Mouse (Mus musculus) lung, embryonic 14.5 days (tissue): ENCODE measurements around the gene Armc2. TPM values are rescaled to one million over a fixed set of nuclear protein-coding genes. Genes with fewer than 3 reads are reported as not detected.

ENCODE experiments used
- ATAC-seq: fragments of 200-750 bp; cut with Nextera tagmentation; 2 replicates; pipeline ENCODE4 v1.8.0; 2017; ENCODE audit warnings: mild to moderate bottlenecking, moderate TSS enrichment, moderate library complexity; ENCODE audit not compliant: insufficient read depth
- DNase-seq: peaks from one replicate; pipeline ENCODE4 v3.0.0-alpha.2; 2015
- H3K27ac ChIP-seq: fragments of 300-500 bp; sonication (generic); 2 replicates; pipeline ENCODE4 v1.5.1; 2014; ENCODE audit warnings: low read depth, mild to moderate bottlenecking, moderate library complexity
- H3K27me3 ChIP-seq: fragments of 300-500 bp; sonication (generic); 2 replicates; pipeline ENCODE4 v1.6.1; 2014; ENCODE audit warnings: low read length, control low read depth; ENCODE audit not compliant: insufficient read depth
- H3K36me3 ChIP-seq: fragments of 300-500 bp; sonication (generic); 2 replicates; pipeline ENCODE4 v1.6.1; 2014; ENCODE audit warnings: control low read depth; ENCODE audit not compliant: insufficient read depth
- H3K4me1 ChIP-seq: fragments of 300-500 bp; sonication (generic); 2 replicates; pipeline ENCODE4 v1.6.1; 2014; ENCODE audit warnings: antibody characterized with exemption, control low read depth; ENCODE audit not compliant: insufficient read depth
- H3K4me2 ChIP-seq: fragments of 300-500 bp; sonication (generic); 2 replicates; pipeline ENCODE4 v1.6.1; 2014; ENCODE audit warnings: mild to moderate bottlenecking
- H3K4me3 ChIP-seq: fragments of 300-500 bp; sonication (generic); 2 replicates; pipeline ENCODE4 v1.5.1; 2014; ENCODE audit warnings: low read depth, low read length
- H3K9ac ChIP-seq: fragments of 300-500 bp; sonication (generic); 2 replicates; pipeline ENCODE4 v1.6.1; 2014
- H3K9me3 ChIP-seq: fragments of 300-500 bp; sonication (generic); 2 replicates; pipeline ENCODE4 v1.6.1; 2016; ENCODE audit warnings: low read depth, low read length, control low read depth
- CTCF ChIP-seq: IDR thresholded peaks from 2 replicates; pipeline ENCODE4 v1.5.1; 2016; ENCODE audit warnings: antibody characterized with exemption, low read depth
- WGBS: fragments of 180-500 bp; shearing (Covaris S2); extraction: QIAGEN DNeasy Blood & Tissue Kit; methylation state at CpG from one replicate; pipeline ENCODE4 v1.1.7; 2014; 5-methylcytosine and 5-hydroxymethylcytosine counted together
- polyA plus RNA-seq: library from polyadenylated mRNA; unstranded; fragments of >200 nt; fragmentation: Nextera tagmentation; extraction: Ambion mirVana; gene quantifications from 2 replicates; pipeline ENCODE4 v1.2.1, GENCODE M21; 2014

Armc2 gene
- polyA plus RNA-seq, 1 experiment from 2014 or later = 2.6 TPM

DNA sequence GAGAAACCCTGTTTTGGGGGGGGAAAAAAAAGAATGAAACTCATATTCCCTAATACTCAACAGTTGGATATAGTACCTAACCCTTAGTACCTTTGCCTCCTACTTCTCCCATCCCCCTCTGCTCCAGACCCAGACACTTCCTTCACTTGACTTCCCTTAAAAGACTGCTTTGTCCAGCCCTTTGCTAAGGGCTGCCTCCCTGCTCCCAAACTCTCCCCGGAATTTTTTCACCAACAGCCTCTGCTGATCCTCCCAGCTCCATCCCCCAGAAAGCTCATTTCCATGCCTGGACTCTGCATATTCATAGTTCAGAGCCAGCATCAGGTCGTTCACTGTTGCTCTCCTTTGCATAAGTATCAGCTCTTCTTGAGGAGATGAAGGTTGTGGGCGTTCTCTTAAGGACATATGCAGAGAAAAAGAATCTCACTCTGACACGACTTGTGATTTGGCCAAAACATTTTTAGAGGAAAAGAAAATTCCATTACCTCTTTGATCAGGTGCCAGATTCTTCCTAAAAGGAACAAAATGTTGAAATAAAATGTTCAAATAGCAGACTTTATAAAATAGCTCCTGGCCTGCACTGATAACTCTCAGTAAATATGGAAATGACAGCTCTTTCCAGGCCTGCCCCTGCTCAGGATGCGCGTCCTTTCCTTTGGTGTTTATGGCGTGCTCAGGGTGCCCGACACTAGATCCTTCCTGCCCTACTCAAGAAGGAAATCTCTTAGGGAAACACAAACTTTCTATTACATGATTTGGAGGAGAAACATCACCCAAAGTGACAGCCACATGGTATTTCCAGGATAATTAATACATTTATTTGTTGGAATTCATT lies 134.3 kb downstream of the Armc2 start:
- H3K27me3 ChIP-seq = no peaks in the 10 kb centered on the region
- H3K36me3 ChIP-seq = no peaks in the 10 kb centered on the region
- no peak overlapping the region for H3K27ac ChIP-seq
- no peaks in the 10 kb centered on the region for H3K9me3 ChIP-seq
- ATAC-seq (no peak), DNase-seq (peak; percentile 60)
- no peak for TF ChIP-seq CTCF
- no peak overlapping the region for H3K4me2 ChIP-seq
- no peaks in the 10 kb centered on the region for H3K4me1 ChIP-seq
- H3K4me3 ChIP-seq = no peak overlapping the region
- WGBS = 36% methylated on average over 8 of the region's 8 CpGs
- no peak overlapping the region for H3K9ac ChIP-seq

GRCm38 (mm10) chr10:41881438-41881837 lies 136.8 kb downstream of the Armc2 start:
- Histone ChIP-seq H3K4me1 (no peaks in the 10 kb centered on the region), H3K36me3 (no peaks in the 10 kb centered on the region), H3K4me3 (no peak overlapping the region), H3K27ac (no peak overlapping the region), H3K9me3 (no peaks in the 10 kb centered on the region), H3K9ac (no peak overlapping the region), H3K4me2 (no peak overlapping the region), H3K27me3 (no peaks in the 10 kb centered on the region)
- 41% methylated on average over 4 of the region's 4 CpGs for WGBS
- DNase-seq (no peak), ATAC-seq (no peak)
- TF ChIP-seq CTCF = no peak

DNA sequence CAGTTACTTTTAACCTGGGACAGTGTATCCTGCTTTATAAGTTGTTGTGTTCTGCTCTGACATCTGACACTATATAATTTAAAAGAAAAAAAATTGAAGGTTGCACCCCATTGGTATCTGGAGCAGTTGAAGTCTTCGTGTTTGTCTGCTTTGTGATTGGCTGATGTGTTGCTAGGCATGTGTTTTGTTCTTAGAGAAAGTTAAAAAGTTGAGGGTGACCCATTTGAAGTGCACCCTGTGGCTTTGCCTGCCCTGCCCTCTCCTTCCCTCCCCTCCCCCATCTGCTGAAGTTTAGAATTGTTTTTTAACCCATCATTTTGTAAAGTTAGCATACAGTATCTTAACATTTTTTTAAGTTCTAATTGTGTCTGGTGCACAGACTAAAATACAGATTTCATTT lies 137.5 kb downstream of the Armc2 start:
- H3K9ac ChIP-seq = no peak overlapping the region
- H3K27me3 ChIP-seq = no peaks in the 10 kb centered on the region
- no peak overlapping the region for H3K4me2 ChIP-seq
- H3K4me1 ChIP-seq = no peaks in the 10 kb centered on the region
- WGBS = 12% methylated on average over 1 of the region's 1 CpGs
- no peak overlapping the region for H3K4me3 ChIP-seq
- no peak overlapping the region for H3K27ac ChIP-seq
- H3K36me3 ChIP-seq = no peaks in the 10 kb centered on the region
- no peak for TF ChIP-seq CTCF
- no peaks in the 10 kb centered on the region for H3K9me3 ChIP-seq
- ATAC-seq (no peak), DNase-seq (no peak)

DNA sequence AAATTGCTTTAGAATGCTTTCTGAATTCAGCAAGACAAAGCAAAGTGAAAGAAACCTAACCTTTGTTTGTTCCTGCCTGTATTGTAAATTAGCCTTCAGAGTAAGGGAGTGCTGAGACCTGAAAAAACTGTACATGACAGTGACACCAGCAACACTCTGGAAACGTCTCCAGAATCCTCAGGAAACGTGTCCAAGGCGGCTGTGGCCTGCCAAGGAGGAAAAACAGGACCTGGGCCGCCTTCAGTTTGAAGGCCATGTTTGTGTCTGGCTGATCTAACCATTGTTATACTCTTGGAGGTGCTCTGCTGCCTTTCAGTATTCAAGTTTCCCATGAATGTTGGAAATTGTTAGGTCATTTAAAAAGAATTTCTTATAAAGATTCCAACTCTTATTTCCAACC lies 138.0 kb downstream of the Armc2 start:
- DNase-seq (peak; percentile 21), ATAC-seq (no peak)
- no peak overlapping the region for H3K9ac ChIP-seq
- TF ChIP-seq CTCF = no peak
- H3K27me3 ChIP-seq = no peaks in the 10 kb centered on the region
- no peaks in the 10 kb centered on the region for H3K36me3 ChIP-seq
- WGBS = 26% methylated on average over 4 of the region's 4 CpGs
- H3K4me1 ChIP-seq = no peaks in the 10 kb centered on the region
- H3K4me2 ChIP-seq = no peak overlapping the region
- no peak overlapping the region for H3K27ac ChIP-seq
- H3K9me3 ChIP-seq = no peaks in the 10 kb centered on the region
- H3K4me3 ChIP-seq = no peak overlapping the region

- WGBS = 68% methylated on average over 1 of the region's 1 CpGs
- TF ChIP-seq CTCF = no peak
- H3K4me2 ChIP-seq = no peak overlapping the region
- DNase-seq = no peak
- H3K9ac ChIP-seq = no peak overlapping the region
- no peak overlapping the region for H3K4me3 ChIP-seq
- no peak for ATAC-seq
- H3K27ac ChIP-seq = no peak overlapping the region
- no peaks in the 10 kb centered on the region for H3K4me1 ChIP-seq
- no peaks in the 10 kb centered on the region for H3K9me3 ChIP-seq
- no peaks in the 10 kb centered on the region for H3K36me3 ChIP-seq
- H3K27me3 ChIP-seq = no peaks in the 10 kb centered on the region
These were observed 138.6 kb downstream of the Armc2 start for GRCm38 (mm10) chr10:41879675-41880074.

DNA sequence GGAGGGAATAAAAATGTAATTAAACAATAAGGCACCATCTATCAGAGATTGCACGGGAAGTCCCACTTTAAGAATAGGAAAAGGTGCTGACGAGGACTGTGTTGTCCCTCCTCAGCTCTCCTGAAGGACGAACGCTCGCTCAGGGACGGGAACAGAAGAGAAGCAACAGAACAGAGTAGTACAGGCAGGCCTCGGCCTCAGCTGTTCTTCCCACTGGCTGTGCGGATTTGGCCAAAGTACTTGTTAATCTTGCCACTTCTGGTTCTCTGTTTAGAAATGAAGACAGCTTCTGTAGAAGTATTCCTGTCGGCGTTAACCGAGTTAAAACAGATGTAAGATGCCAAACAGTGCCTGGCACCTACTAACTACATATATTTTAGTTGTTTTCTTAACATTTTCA lies 139.9 kb downstream of the Armc2 start:
- Histone ChIP-seq H3K36me3 (no peaks in the 10 kb centered on the region), H3K9ac (no peak overlapping the region), H3K27ac (no peak overlapping the region), H3K4me2 (no peak overlapping the region), H3K4me1 (no peaks in the 10 kb centered on the region), H3K4me3 (no peak overlapping the region), H3K9me3 (no peaks in the 10 kb centered on the region), H3K27me3 (no peaks in the 10 kb centered on the region)
- DNase-seq = no peak
- WGBS = 81% methylated on average over 11 of the region's 11 CpGs
- no peak for TF ChIP-seq CTCF
- no peak for ATAC-seq

DNA sequence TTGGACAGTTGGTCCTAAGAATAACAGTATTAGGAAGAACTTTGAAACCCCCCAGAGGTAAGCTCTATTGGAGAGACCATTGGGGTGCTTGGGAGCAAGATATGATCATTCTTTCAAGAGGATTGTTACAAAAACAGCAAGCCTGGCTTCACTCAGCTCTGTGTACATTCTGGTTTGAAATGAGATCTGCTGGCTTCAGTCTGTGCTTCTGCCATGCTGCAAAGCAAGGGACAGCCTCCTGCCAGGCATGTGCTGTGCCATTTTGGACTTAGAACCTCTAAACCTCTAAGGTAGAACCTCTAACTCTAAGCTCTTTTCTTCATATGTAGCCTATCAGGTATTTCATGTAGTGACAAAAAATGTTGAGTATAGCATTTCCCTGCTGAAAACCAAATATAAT lies 142.6 kb downstream of the Armc2 start:
- Histone ChIP-seq H3K27me3 (no peaks in the 10 kb centered on the region), H3K4me1 (no peaks in the 10 kb centered on the region), H3K4me3 (no peak overlapping the region), H3K4me2 (no peak overlapping the region), H3K9ac (no peak overlapping the region), H3K9me3 (no peaks in the 10 kb centered on the region), H3K36me3 (no peaks in the 10 kb centered on the region), H3K27ac (no peak overlapping the region)
- no peak for ATAC-seq
- DNase-seq = no peak
- no peak for TF ChIP-seq CTCF
